Mouse (Mus musculus): ENCODE data around the gene Gcfc2. TPM values are rescaled to one million over a fixed set of nuclear protein-coding genes. Genes with fewer than 3 reads are reported as not detected.

Gene Gcfc2
- polyA plus RNA-seq, 1 experiment from 2014 or later: 2.0 TPM

DNA sequence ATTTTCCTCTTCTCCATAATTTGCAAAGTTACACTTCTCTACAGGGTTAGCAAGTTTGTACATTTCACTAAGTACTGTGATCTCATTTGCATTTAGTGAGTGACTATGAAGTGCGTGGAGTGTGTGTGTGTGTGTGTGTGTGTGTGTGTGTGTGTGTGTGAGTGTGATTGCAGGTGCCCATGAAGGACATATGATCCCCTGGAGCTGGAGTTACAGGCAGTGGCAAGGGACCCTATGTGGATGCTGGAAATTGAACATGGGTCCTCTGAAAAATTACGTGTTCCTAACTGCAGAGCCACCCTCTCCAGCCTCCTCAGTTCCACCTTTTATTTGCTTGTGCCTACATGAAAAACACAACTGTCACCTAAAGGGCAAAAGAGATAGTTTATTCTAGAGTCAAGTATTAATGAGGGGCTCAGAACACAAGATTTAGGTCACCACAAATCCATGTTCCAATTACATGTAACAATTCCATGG lies 42.6 kb downstream of the Gcfc2 start:
- ATAC-seq (peak; percentile 43), DNase-seq (no peak)
- peak overlapping the region; percentile 89 for H3K4me3 ChIP-seq (ENCODE audit: low read depth, low read length)
- 54% methylated on average over 2 of the region's 2 CpGs for WGBS (ENCODE audit: insufficient replicate concordance)
- H3K36me3 ChIP-seq (replicated peaks; ENCODE audit: insufficient read depth, low read length): peaks cover 13% of the 10 kb centered on the region
- H3K27ac ChIP-seq (ENCODE audit: low read depth): no peak overlapping the region
- TF ChIP-seq EP300 (IDR thresholded peaks at IDR 0.05; ENCODE audit: low read depth) (no peak), CTCF (IDR thresholded peaks at IDR 0.05; ENCODE audit: low read depth) (no peak)
- H3K27me3 ChIP-seq (ENCODE audit: insufficient read depth, low read length): no peaks in the 10 kb centered on the region
- no peaks in the 10 kb centered on the region; the same call in 1 of the 2 replicates for H3K4me1 ChIP-seq (ENCODE audit: insufficient read depth)
- no peaks in the 10 kb centered on the region for H3K9me3 ChIP-seq (ENCODE audit: low read length)
- H3K9ac ChIP-seq (replicated peaks): no peak overlapping the region
- peak overlapping the region; percentile 86 for H3K4me2 ChIP-seq (ENCODE audit: low read depth, low read length)

- Histone ChIP-seq H3K36me3 (replicated peaks; ENCODE audit: insufficient read depth, low read length) (no peaks in the 10 kb centered on the region), H3K9ac (replicated peaks) (no peak overlapping the region), H3K4me3 (ENCODE audit: low read depth, low read length) (no peak overlapping the region), H3K27ac (ENCODE audit: low read depth) (no peak overlapping the region), H3K27me3 (ENCODE audit: insufficient read depth, low read length) (no peaks in the 10 kb centered on the region), H3K4me1 (ENCODE audit: insufficient read depth) (no peaks in the 10 kb centered on the region), H3K4me2 (ENCODE audit: low read depth, low read length) (no peak overlapping the region), H3K9me3 (ENCODE audit: low read length) (no peaks in the 10 kb centered on the region)
- DNase-seq (no peak), ATAC-seq (no peak)
- TF ChIP-seq EP300 (IDR thresholded peaks at IDR 0.05; ENCODE audit: low read depth): no peak
- no peak for TF ChIP-seq CTCF (IDR thresholded peaks at IDR 0.05; ENCODE audit: low read depth)
- WGBS (ENCODE audit: insufficient replicate concordance): 77% methylated on average over 7 of the region's 7 CpGs
Measured at GRCm38 (mm10) chr6:81971196-81971595, 47.7 kb downstream of the Gcfc2 start.

- Histone ChIP-seq H3K9ac (replicated peaks) (no peak overlapping the region), H3K27ac (ENCODE audit: low read depth) (no peak overlapping the region), H3K9me3 (ENCODE audit: low read length) (no peaks in the 10 kb centered on the region), H3K4me2 (ENCODE audit: low read depth, low read length) (no peak overlapping the region), H3K27me3 (ENCODE audit: insufficient read depth, low read length) (no peaks in the 10 kb centered on the region), H3K36me3 (replicated peaks; ENCODE audit: insufficient read depth, low read length) (no peaks in the 10 kb centered on the region), H3K4me1 (ENCODE audit: insufficient read depth) (no peaks in the 10 kb centered on the region), H3K4me3 (ENCODE audit: low read depth, low read length) (no peak overlapping the region)
- no peak for TF ChIP-seq EP300 (IDR thresholded peaks at IDR 0.05; ENCODE audit: low read depth)
- no peak for TF ChIP-seq CTCF (IDR thresholded peaks at IDR 0.05; ENCODE audit: low read depth)
- ATAC-seq (no peak), DNase-seq (no peak)
- WGBS (ENCODE audit: insufficient replicate concordance): 83% methylated on average over 8 of the region's 8 CpGs
Measured at GRCm38 (mm10) chr6:81972595-81972994, 49.1 kb downstream of the Gcfc2 start.

GRCm38 (mm10) chr6:81975971-81976621 lies 52.6 kb downstream of the Gcfc2 start:
- ATAC-seq: peak; percentile 43; the same call in 1 of the 2 replicates
- Histone ChIP-seq H3K9me3 (ENCODE audit: low read length) (no peaks in the 10 kb centered on the region), H3K4me3 (ENCODE audit: low read depth, low read length) (no peak overlapping the region), H3K4me1 (ENCODE audit: insufficient read depth) (no peaks in the 10 kb centered on the region), H3K27me3 (ENCODE audit: insufficient read depth, low read length) (no peaks in the 10 kb centered on the region), H3K36me3 (replicated peaks; ENCODE audit: insufficient read depth, low read length) (no peaks in the 10 kb centered on the region), H3K4me2 (ENCODE audit: low read depth, low read length) (no peak overlapping the region), H3K9ac (replicated peaks) (no peak overlapping the region), H3K27ac (ENCODE audit: low read depth) (no peak overlapping the region)
- WGBS (ENCODE audit: insufficient replicate concordance): 37% methylated on average over 7 of the region's 7 CpGs
- peak; percentile 81 for DNase-seq
- peak; percentile 89 for TF ChIP-seq CTCF (IDR thresholded peaks at IDR 0.05; ENCODE audit: low read depth)
- TF ChIP-seq EP300 (IDR thresholded peaks at IDR 0.05; ENCODE audit: low read depth): no peak

GRCm38 (mm10) chr6:81979286-81979685 lies 55.8 kb downstream of the Gcfc2 start:
- ATAC-seq (no peak), DNase-seq (no peak)
- Histone ChIP-seq H3K9ac (replicated peaks) (no peak overlapping the region), H3K4me2 (ENCODE audit: low read depth, low read length) (no peak overlapping the region), H3K36me3 (replicated peaks; ENCODE audit: insufficient read depth, low read length) (no peaks in the 10 kb centered on the region), H3K27ac (ENCODE audit: low read depth) (no peak overlapping the region), H3K4me3 (ENCODE audit: low read depth, low read length) (no peak overlapping the region), H3K27me3 (ENCODE audit: insufficient read depth, low read length) (no peaks in the 10 kb centered on the region), H3K9me3 (ENCODE audit: low read length) (no peaks in the 10 kb centered on the region), H3K4me1 (ENCODE audit: insufficient read depth) (no peaks in the 10 kb centered on the region)
- no peak for TF ChIP-seq CTCF (IDR thresholded peaks at IDR 0.05; ENCODE audit: low read depth)
- TF ChIP-seq EP300 (IDR thresholded peaks at IDR 0.05; ENCODE audit: low read depth): no peak
- 74% methylated on average over 4 of the region's 4 CpGs for WGBS (ENCODE audit: insufficient replicate concordance)

- no peak overlapping the region for H3K9ac ChIP-seq (replicated peaks)
- no peak for ATAC-seq
- 75% methylated on average over 8 of the region's 8 CpGs for WGBS (ENCODE audit: insufficient replicate concordance)
- no peak for TF ChIP-seq CTCF (IDR thresholded peaks at IDR 0.05; ENCODE audit: low read depth)
- TF ChIP-seq EP300 (IDR thresholded peaks at IDR 0.05; ENCODE audit: low read depth): no peak
- no peaks in the 10 kb centered on the region for H3K27me3 ChIP-seq (ENCODE audit: insufficient read depth, low read length)
- no peaks in the 10 kb centered on the region for H3K36me3 ChIP-seq (replicated peaks; ENCODE audit: insufficient read depth, low read length)
- peaks cover 9% of the 10 kb centered on the region; the same call in 1 of the 2 replicates for H3K4me1 ChIP-seq (ENCODE audit: insufficient read depth)
- H3K4me2 ChIP-seq (ENCODE audit: low read depth, low read length): no peak overlapping the region
- no peak overlapping the region for H3K27ac ChIP-seq (ENCODE audit: low read depth)
- no peak overlapping the region for H3K4me3 ChIP-seq (ENCODE audit: low read depth, low read length)
- DNase-seq: no peak
- H3K9me3 ChIP-seq (ENCODE audit: low read length): no peaks in the 10 kb centered on the region
Measured at GRCm38 (mm10) chr6:81986171-81986570, 62.7 kb downstream of the Gcfc2 start.

Data from liver, postnatal 0 days (tissue).